Mouse (Mus musculus) Patski (cell line): ENCODE data around the gene Slf2. TPM values are rescaled to one million over a fixed set of nuclear protein-coding genes. Genes with fewer than 3 reads are reported as not detected.

Source experiments
- ATAC-seq: fragments of 100-300 bp; one replicate; pipeline ENCODE4 v1.8.0; 2021
- CTCF ChIA-PET: fragments of 350-600 bp; sonication (Branson Sonifier 250); formaldehyde crosslinking; loops from one replicate; lab custom pipeline; 2022; ENCODE audit warnings: inconsistent platforms; lab: Charles Lee
- POLR2A ChIA-PET: fragments of 350-600 bp; sonication (Branson Sonifier 250); formaldehyde crosslinking; loops from one replicate; lab custom pipeline; 2022; ENCODE audit warnings: antibody characterized with exemption, inconsistent platforms; lab: Charles Lee
- DNase-seq: peaks from one replicate; pipeline ENCODE4 v3.0.0-alpha.2; 2011; ENCODE audit warnings: low read depth, low spot score
- H3K27me3 ChIP-seq: fragments of 371-371 bp; one replicate; pipeline ENCODE4 v1.5.1; 2021
- CTCF ChIP-seq: fragments of 100-300 bp; IDR thresholded peaks from one replicate; pipeline ENCODE4 v1.5.1; 2021
- in situ Hi-C: fragments of 300-500 bp; cut with MboI; formaldehyde crosslinking; loops from 3 replicates; pipeline ENCODE4 v1.11.1; 2018; ENCODE audit warnings: low pct_unique_long_range_greater_than_20kb, mixed read lengths
- polyA plus RNA-seq: library from polyadenylated mRNA; unstranded; gene quantifications from one replicate; pipeline ENCODE4 v1.2.3, GENCODE M21; 2021

The Slf2 gene
- polyA plus RNA-seq, 1 experiment from 2014 or later, result 100 TPM

DNA sequence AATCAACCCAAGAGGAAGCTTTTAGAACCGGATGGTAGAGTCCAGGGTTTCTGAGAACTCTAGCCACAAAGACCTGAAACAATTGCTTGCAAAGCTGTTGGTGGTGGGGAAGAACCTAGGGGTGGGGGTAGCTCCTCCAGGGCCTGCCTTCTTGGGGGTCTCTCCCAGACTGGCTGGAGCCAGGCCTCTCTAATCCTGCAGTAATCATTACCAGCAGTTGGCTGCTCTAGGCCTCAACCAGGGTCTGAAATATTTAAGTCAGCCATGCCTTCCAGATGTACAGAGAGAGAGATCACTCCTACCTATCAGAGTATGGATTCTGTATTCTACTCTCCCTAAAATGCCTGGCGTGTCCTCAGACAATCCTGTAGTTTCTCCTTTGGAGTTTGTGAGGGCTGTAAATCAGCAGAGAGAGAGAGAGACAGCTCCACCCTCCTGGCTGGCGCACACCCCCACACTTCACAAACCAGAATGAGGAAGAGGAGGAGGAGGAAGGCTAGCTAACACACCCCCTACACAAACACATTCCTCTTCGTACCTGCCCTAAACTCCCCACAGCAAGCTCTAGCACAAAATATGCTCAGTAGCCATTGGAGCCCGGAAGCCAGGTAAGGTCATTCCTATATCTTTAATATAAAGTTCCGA is 82.8 kb downstream of the Slf2 start:
- CTCF ChIA-PET, result interaction anchor here (1.1 to 14.5 kb wide), 9 partner anchors 8 to 63 kb away, joined by 3 to 188 read pairs (median 8); partner anchors contain the start of genes Sfxn3 and Twnk
- DNase-seq (no peak), ATAC-seq (no peak)
- no peaks in the 10 kb centered on the region for H3K27me3 ChIP-seq
- in situ Hi-C loops, result no loop called here
- no peak for TF ChIP-seq CTCF
- POLR2A ChIA-PET, result interaction anchor here (0.6 to 5.5 kb wide), 7 partner anchors 14 to 1434 kb away, joined by 3 to 31 read pairs (median 4); partner anchors contain the start of gene Sfxn3

DNA sequence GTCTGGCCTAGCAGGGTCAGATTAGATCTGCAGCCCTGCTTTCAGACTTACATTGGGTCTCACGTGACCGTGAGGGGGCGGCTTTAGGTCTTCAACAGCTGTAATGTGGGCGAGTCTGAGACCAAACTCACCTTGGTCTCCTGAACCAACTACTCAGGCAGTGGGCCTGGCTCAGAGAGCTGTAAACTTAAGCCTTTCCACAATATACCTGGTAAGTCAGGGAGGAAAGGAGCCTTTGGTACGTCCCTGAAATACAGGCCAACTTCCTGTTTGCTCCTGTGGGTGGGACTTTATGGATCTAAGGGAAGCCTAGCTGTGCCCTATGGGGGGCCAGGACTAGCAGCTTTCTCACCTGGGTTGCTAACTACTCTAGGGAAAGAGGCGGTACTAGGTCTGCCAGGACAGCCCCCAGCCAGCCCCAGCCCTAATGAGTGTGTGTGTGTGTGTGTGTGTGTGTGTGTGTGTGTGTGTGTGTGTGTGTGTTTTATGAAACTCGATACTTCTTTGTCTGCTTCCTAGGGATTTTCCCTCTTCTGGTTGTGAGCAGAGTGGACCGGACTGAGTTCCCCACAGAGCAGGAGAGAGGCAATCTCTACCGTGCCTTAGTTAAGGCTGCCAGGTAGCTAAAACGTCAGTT is 83.5 kb downstream of the Slf2 start, which contains the start of gene Lzts2:
Lzts2 (plus strand) TSS at position 80 of the 637 bp plus-strand sequence.
- ChIA-PET POLR2A (interaction anchor here (0.6 to 5.5 kb wide), 10 partner anchors 7 to 1435 kb away, joined by 3 to 31 read pairs (median 4); partner anchors contain the start of gene Sfxn3), CTCF (interaction anchor here (1.3 to 14.5 kb wide), 5 partner anchors 9 to 62 kb away, joined by 5 to 188 read pairs (median 16); partner anchors contain the start of genes Sfxn3 and Twnk)
- ATAC-seq (no peak), DNase-seq (no peak)
- no peaks in the 10 kb centered on the region for H3K27me3 ChIP-seq
- in situ Hi-C loops, result no loop called here
- TF ChIP-seq CTCF, result no peak

DNA sequence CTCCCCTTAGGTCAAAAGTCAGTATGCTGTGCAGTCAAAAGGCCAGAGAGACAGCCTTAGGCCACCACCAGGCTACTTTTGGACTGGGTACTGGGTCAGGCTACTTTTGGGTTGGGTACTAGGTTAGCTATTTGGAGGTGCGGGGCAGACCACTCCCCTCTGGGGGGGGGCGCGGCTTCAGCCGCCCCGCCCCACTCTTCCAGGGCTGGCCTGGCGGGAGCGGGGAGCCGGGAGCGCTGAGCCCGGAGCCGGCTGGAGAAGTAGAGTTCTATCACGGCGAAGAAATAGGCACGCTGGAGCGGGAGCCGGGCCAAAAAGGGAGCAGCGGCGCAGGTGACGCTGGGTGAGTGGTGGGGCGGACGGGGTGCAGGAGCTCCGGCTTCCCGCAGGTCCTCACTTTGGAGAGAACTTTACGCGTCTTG is 84.0 kb downstream of the Slf2 start:
- DNase-seq (no peak), ATAC-seq (no peak)
- CTCF ChIA-PET, result interaction anchor here (1.3 to 14.5 kb wide), 4 partner anchors 10 to 42 kb away, joined by 5 to 188 read pairs (median 17); partner anchors contain the start of genes Sfxn3 and Twnk
- POLR2A ChIA-PET, result interaction anchor here (0.6 to 5.5 kb wide), 9 partner anchors 8 to 367 kb away, joined by 3 to 31 read pairs (median 3); partner anchors contain the start of gene Sfxn3
- in situ Hi-C loops, result loop anchor here (5.0 kb wide), 1 partner anchor 263 kb away; no protein-coding TSS in a partner anchor
- no peaks in the 10 kb centered on the region for H3K27me3 ChIP-seq
- TF ChIP-seq CTCF, result no peak

DNA sequence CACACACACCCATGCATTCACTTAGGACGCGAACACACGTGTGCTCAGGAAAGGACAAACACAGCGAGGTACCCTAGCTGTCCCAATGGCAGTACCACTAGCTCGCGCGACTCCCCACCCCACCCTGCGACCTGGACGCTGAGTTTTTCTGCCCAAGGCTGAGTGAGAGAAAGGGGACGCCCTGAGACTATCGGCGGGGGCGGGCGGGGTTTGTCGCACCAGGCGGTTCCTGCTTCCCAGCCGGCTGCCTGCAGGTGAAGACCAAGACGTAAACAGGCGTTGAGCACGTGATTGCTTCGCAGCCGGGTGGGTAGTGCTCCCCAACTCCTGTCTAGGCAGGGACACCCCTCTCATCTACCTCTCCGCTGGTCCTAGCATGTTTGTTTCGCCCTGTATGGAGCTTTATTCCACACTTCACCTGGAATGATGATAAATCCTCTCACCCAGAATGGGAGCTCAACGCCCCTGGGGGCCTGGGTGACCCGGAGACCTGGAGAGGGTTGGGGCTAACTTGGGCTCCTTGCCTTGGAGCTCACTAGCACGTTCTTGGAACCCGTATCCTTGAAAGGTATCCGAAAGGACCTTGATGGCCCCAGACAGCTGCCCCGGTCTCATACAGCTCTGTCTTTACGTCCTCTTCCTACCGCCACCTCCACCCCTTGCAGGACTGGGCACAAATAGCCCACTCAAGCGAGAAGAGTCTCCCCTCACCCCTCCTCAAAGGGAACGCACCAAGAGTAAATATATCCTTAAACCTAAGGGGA is 84.7 kb downstream of the Slf2 start:
- POLR2A ChIA-PET, result interaction anchor here (0.6 to 5.5 kb wide), 9 partner anchors 9 to 266 kb away, joined by 3 to 31 read pairs (median 4); partner anchors contain the start of genes Sfxn3 and Twnk
- DNase-seq, result no peak
- ATAC-seq, result no peak
- TF ChIP-seq CTCF, result no peak
- CTCF ChIA-PET, result interaction anchor here (3.6 to 14.5 kb wide), 3 partner anchors 13 to 41 kb away, joined by 16 to 188 read pairs (median 18); partner anchors contain the start of gene Sfxn3
- in situ Hi-C loops, result loop anchor here (5.0 kb wide), 1 partner anchor 263 kb away; no protein-coding TSS in a partner anchor
- no peaks in the 10 kb centered on the region for H3K27me3 ChIP-seq

DNA sequence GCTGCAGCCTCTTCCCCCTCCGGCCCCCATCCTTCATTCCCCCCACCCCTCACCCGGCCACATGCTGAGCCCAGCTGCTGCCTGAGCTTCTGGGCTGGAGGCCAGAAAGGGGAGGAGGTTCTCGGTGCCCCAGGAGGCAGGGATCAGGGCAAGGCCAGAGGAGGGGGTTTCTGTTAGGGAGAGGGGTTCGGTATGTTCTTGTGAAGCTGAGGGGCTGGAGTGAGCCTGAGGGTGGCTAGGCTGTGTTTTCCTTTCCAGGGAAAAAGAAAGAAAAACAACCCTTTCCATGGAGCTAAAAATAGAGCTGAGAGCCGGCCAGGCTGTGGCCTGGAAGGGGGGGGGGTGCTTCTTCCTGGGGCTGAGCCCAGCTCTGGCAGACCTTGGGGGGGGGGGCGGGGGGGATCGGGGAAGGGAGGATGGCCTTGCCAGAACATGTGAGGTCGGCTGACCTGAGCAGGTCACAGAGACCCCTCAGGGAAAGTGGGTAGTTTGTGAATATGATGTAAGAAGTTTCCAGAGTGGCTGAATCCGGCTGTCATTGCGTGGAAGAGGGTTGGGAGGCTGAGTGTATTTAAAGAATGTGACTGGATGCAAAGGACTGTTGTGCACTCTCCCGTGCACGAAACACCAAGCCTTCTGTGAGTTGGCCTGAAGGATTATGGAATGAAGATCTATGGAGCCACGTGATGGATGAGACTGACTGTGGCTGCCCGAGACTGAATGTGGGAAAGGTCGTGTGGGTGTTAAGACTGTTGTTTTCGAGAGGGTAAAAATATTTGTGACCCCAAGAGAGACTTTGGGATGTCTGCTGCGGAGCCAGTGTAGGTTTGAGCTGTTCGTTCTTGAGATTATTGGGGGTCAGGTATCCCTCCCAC is 85.6 kb downstream of the Slf2 start:
- ChIA-PET CTCF (interaction anchor here (1.1 to 14.5 kb wide), 4 partner anchors 12 to 82 kb away, joined by 3 to 188 read pairs (median 10); no protein-coding TSS in a partner anchor), POLR2A (interaction anchor here (0.6 to 2.7 kb wide), 10 partner anchors 9 to 267 kb away, joined by 3 to 14 read pairs (median 4); partner anchors contain the start of genes Mrpl43 and Twnk)
- DNase-seq, result no peak
- peak; percentile 54 for ATAC-seq
- in situ Hi-C loops, result loop anchor here (5.0 kb wide), 1 partner anchor 264 kb away; no protein-coding TSS in a partner anchor
- no peak for TF ChIP-seq CTCF
- H3K27me3 ChIP-seq, result no peaks in the 10 kb centered on the region

DNA sequence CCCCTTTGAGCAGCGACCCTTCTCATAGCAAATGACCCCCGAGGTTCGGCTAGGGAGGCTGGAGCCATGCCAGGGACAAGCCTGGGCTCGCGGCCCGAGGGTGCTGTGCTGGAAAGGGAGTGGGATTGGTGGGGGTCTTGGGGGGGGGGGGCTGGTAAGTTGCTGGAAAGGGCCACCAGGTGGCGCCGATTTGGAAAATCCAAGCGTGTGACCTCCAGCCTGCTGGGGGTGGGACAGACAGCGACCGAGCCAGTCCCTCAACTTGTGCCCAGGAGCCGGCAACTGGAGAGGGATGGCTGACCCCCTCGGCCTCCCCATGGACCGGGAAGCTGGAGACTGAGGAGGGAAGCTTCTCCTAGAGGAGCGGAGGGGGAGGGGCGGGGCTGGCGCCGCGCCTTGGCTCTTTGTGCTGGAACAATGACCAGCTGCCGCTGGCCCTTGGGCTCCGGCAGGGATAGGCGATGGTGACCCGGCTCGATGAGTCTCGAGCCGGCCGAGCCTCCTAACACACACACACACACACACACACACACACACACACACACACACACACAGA is 86.3 kb downstream of the Slf2 start:
- no peak for TF ChIP-seq CTCF
- no peaks in the 10 kb centered on the region for H3K27me3 ChIP-seq
- POLR2A ChIA-PET, result interaction anchor here (0.6 to 2.7 kb wide), 5 partner anchors 9 to 40 kb away, joined by 3 to 14 read pairs (median 3); partner anchors contain the start of genes Mrpl43 and Twnk
- DNase-seq (no peak), ATAC-seq (peak; percentile 3)
- CTCF ChIA-PET, result interaction anchor here (1.1 to 14.5 kb wide), 3 partner anchors 12 to 83 kb away, joined by 3 to 188 read pairs (median 3); no protein-coding TSS in a partner anchor
- in situ Hi-C loops, result loop anchor here (5.0 kb wide), 1 partner anchor 265 kb away; no protein-coding TSS in a partner anchor

DNA sequence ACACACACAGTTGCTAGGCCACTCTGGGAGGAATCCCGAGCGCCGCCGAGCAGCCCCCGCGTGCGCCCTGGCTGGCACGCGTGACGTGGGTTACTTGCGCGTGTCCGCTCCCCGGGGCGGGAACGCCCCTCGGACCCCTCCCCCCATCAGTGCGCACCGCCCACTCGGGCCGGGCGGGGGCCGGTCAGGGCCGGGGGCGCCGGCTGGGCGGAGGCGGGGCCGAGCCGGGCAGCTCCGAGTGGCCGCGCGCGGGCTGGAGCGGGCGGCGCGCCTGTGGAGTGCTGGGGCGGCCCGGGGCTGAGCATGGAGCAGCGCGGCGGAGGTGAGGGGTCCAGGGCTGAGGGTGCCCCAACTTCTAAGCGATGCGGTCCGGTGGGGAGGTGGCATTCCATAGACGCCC is 87.0 kb downstream of the Slf2 start:
- in situ Hi-C loops, result loop anchor here (5.0 kb wide), 1 partner anchor 266 kb away; no protein-coding TSS in a partner anchor
- ChIA-PET POLR2A (interaction anchor here (0.6 to 2.7 kb wide), 6 partner anchors 10 to 462 kb away, joined by 3 to 14 read pairs (median 5); partner anchors contain the start of genes Mrpl43, Ndufb8 and Twnk), CTCF (interaction anchor here (1.1 to 14.5 kb wide), 3 partner anchors 11 to 84 kb away, joined by 3 to 188 read pairs (median 3); no protein-coding TSS in a partner anchor)
- no peak for TF ChIP-seq CTCF
- H3K27me3 ChIP-seq, result no peaks in the 10 kb centered on the region
- DNase-seq (no peak), ATAC-seq (peak; percentile 19)

DNA sequence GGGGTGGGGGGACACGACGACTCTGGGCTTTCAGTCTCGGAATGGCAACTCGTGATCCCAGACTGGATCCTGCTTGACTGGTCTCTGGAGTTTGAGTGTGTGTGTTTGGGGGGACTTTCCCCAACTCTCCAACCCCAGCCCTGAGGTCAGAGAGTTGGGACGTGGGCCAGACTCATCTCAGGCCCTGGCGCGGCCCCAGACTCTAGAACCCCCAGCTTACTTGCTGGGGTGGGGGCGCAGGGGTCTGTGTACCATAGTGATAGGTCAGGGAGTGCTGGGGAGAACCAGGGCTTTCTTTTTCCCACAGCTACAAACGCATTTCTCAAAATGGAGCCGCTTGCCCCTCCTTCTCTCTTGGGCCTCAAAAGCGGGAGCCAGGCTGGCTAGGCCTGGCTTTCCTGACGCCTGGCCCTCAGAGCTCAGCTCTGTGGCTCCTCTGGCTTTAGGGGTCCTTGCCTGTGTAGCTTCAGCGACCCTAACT is 87.4 kb downstream of the Slf2 start:
- no peak for ATAC-seq
- POLR2A ChIA-PET, result interaction anchor here (0.6 to 2.7 kb wide), 5 partner anchors 10 to 463 kb away, joined by 3 to 14 read pairs (median 7); partner anchors contain the start of genes Mrpl43, Ndufb8 and Twnk
- CTCF ChIA-PET, result interaction anchor here (14.5 kb wide), 1 partner anchor 11 kb away, joined by 188 read pairs; no protein-coding TSS in a partner anchor
- in situ Hi-C loops, result loop anchor here (5.0 kb wide), 1 partner anchor 266 kb away; no protein-coding TSS in a partner anchor
- no peak for TF ChIP-seq CTCF
- no peaks in the 10 kb centered on the region for H3K27me3 ChIP-seq
- DNase-seq, result no peak
